Mouse (Mus musculus) midbrain, postnatal 0 days (tissue): Measurements from ENCODE around the gene Brdt. TPM values are rescaled to one million over a fixed set of nuclear protein-coding genes. Genes with fewer than 3 reads are reported as not detected.

ENCODE experiments used
- ATAC-seq: fragments of 200-750 bp; cut with Nextera tagmentation; 2 replicates; pipeline ENCODE4 v1.8.0; 2017; ENCODE audit warnings: moderate number of reproducible peaks, mild to moderate bottlenecking, moderate TSS enrichment, moderate library complexity; ENCODE audit not compliant: low FRiP score
- DNase-seq: peaks from one replicate; pipeline ENCODE4 v3.0.0-alpha.2; 2015; ENCODE audit warnings: low spot score
- H3K27ac ChIP-seq: fragments of 300-500 bp; sonication (generic); 2 replicates; pipeline ENCODE4 v1.5.1; 2014; ENCODE audit warnings: low read depth, mild to moderate bottlenecking, low read length, mixed read lengths
- H3K27me3 ChIP-seq: fragments of 300-500 bp; sonication (generic); 2 replicates; pipeline ENCODE4 v1.6.1; 2014; ENCODE audit warnings: low read length, control low read depth, mixed read lengths; ENCODE audit not compliant: insufficient read depth
- H3K36me3 ChIP-seq: fragments of 300-500 bp; sonication (generic); 2 replicates; pipeline ENCODE4 v1.6.1; 2014; ENCODE audit warnings: low read length, control low read depth, mixed read lengths; ENCODE audit not compliant: insufficient read depth
- H3K4me1 ChIP-seq: fragments of 300-500 bp; sonication (generic); 2 replicates; pipeline ENCODE4 v1.6.1; 2014; ENCODE audit warnings: mild to moderate bottlenecking, control low read depth, antibody characterized with exemption, low read length, mixed read lengths; ENCODE audit not compliant: insufficient read depth
- H3K4me2 ChIP-seq: fragments of 300-500 bp; sonication (generic); 2 replicates; pipeline ENCODE4 v1.6.1; 2014; ENCODE audit warnings: low read depth, mild to moderate bottlenecking, low read length, mixed read lengths; ENCODE audit not compliant: poor library complexity, severe bottlenecking
- H3K4me3 ChIP-seq: fragments of 300-500 bp; sonication (generic); 2 replicates; pipeline ENCODE4 v1.5.1; 2014; ENCODE audit warnings: low read depth, mild to moderate bottlenecking, low read length, moderate library complexity
- H3K9ac ChIP-seq: fragments of 300-500 bp; sonication (generic); replicated peaks from 2 replicates; pipeline ENCODE4 v1.6.1; 2014; ENCODE audit warnings: mild to moderate bottlenecking, low read length, moderate library complexity, mixed read lengths; ENCODE audit not compliant: poor library complexity, severe bottlenecking
- H3K9me3 ChIP-seq: fragments of 300-500 bp; sonication (generic); 2 replicates; pipeline ENCODE4 v1.6.1; 2016; ENCODE audit warnings: low read length, control low read depth
- CTCF ChIP-seq: IDR thresholded peaks from 2 replicates; pipeline ENCODE4 v1.5.1; 2016; ENCODE audit warnings: antibody characterized with exemption, mild to moderate bottlenecking
- whole genome bisulfite sequencing: fragments of 180-500 bp; shearing (Covaris S2); extraction: QIAGEN DNeasy Blood & Tissue Kit; methylation state at CpG from one replicate; pipeline ENCODE4 v1.1.7; 2014; 5-methylcytosine and 5-hydroxymethylcytosine counted together
- polyA plus RNA-seq: library from polyadenylated mRNA; unstranded; fragments of >200 nt; fragmentation: Nextera tagmentation; extraction: Ambion mirVana; gene quantifications from 2 replicates; pipeline ENCODE4 v1.2.1, GENCODE M21; 2015
- total RNA-seq: library from RNA; depleted of rRNA; stranded (reverse); fragments of >200 nt; gene quantifications from 2 replicates; pipeline ENCODE4 v1.2.3, GENCODE M21; 2014

Brdt gene
- total and polyA plus RNA-seq, 2 experiments from 2014 or later: 3.9 to 4.0 TPM

- Histone ChIP-seq H3K4me3 (no peak overlapping the region), H3K27me3 (0 out of 2 replicates have a peak, but pooled peaks cover 4% of the 10 kb centered on the region), H3K9ac (no peak overlapping the region), H3K4me2 (no peak overlapping the region), H3K4me1 (no peaks in the 10 kb centered on the region), H3K9me3 (no peaks in the 10 kb centered on the region), H3K27ac (no peak overlapping the region), H3K36me3 (no peaks in the 10 kb centered on the region)
- no peak for DNase-seq
- ATAC-seq: no peak
- no peak for TF ChIP-seq CTCF
- 81% methylated on average over 13 of the region's 13 CpGs for WGBS
These were observed 26.7 kb upstream of the Brdt start for GRCm38 (mm10) chr5:107304117-107304825.

GRCm38 (mm10) chr5:107307432-107307831, 23.5 kb upstream of the Brdt start:
- Histone ChIP-seq H3K27me3 (0 out of 2 replicates have a peak, but pooled peaks cover 4% of the 10 kb centered on the region), H3K4me2 (no peak overlapping the region), H3K4me1 (no peaks in the 10 kb centered on the region), H3K4me3 (no peak overlapping the region), H3K9me3 (no peaks in the 10 kb centered on the region), H3K27ac (no peak overlapping the region), H3K36me3 (no peaks in the 10 kb centered on the region), H3K9ac (no peak overlapping the region)
- no peak for TF ChIP-seq CTCF
- WGBS: 78% methylated on average over 4 of the region's 4 CpGs
- no peak for DNase-seq
- ATAC-seq: no peak

GRCm38 (mm10) chr5:107317141-107317540, 13.8 kb upstream of the Brdt start:
- no peak overlapping the region for H3K4me2 ChIP-seq
- H3K4me1 ChIP-seq: no peaks in the 10 kb centered on the region
- DNase-seq (no peak), ATAC-seq (no peak)
- no peak overlapping the region for H3K4me3 ChIP-seq
- H3K27ac ChIP-seq: no peak overlapping the region
- H3K36me3 ChIP-seq: no peaks in the 10 kb centered on the region
- TF ChIP-seq CTCF: no peak
- H3K9me3 ChIP-seq: no peaks in the 10 kb centered on the region
- H3K27me3 ChIP-seq: no peaks in the 10 kb centered on the region
- WGBS: 95% methylated on average over 7 of the region's 7 CpGs
- H3K9ac ChIP-seq: no peak overlapping the region

GRCm38 (mm10) chr5:107320703-107321102, 10.3 kb upstream of the Brdt start:
- Histone ChIP-seq H3K4me2 (no peak overlapping the region), H3K36me3 (no peaks in the 10 kb centered on the region), H3K9ac (no peak overlapping the region), H3K4me1 (no peaks in the 10 kb centered on the region), H3K9me3 (no peaks in the 10 kb centered on the region), H3K4me3 (no peak overlapping the region), H3K27ac (no peak overlapping the region), H3K27me3 (no peaks in the 10 kb centered on the region)
- DNase-seq (peak; percentile 70), ATAC-seq (no peak)
- peak; percentile 94 for TF ChIP-seq CTCF
- WGBS: 0% methylated on average over 1 of the region's 1 CpGs

- no peak for ATAC-seq
- DNase-seq: no peak
- Histone ChIP-seq H3K27me3 (no peaks in the 10 kb centered on the region), H3K36me3 (no peaks in the 10 kb centered on the region), H3K4me1 (no peaks in the 10 kb centered on the region), H3K4me3 (no peak overlapping the region), H3K4me2 (no peak overlapping the region), H3K9me3 (no peaks in the 10 kb centered on the region), H3K9ac (no peak overlapping the region), H3K27ac (no peak overlapping the region)
- TF ChIP-seq CTCF: no peak
- 89% methylated on average over 3 of the region's 3 CpGs for WGBS
These were observed 9.4 kb downstream of the Brdt start for GRCm38 (mm10) chr5:107340404-107340803.

- ATAC-seq (no peak), DNase-seq (no peak)
- no peak overlapping the region for H3K4me3 ChIP-seq
- no peaks in the 10 kb centered on the region for H3K4me1 ChIP-seq
- H3K27me3 ChIP-seq: no peaks in the 10 kb centered on the region
- H3K36me3 ChIP-seq: no peaks in the 10 kb centered on the region
- WGBS: 85% methylated on average over 6 of the region's 6 CpGs
- H3K4me2 ChIP-seq: no peak overlapping the region
- no peaks in the 10 kb centered on the region for H3K9me3 ChIP-seq
- TF ChIP-seq CTCF: no peak
- no peak overlapping the region for H3K27ac ChIP-seq
- no peak overlapping the region for H3K9ac ChIP-seq
These were observed 11.9 kb downstream of the Brdt start for GRCm38 (mm10) chr5:107342891-107343290.
